Mouse (Mus musculus): ENCODE results near the gene Zcwpw1. TPM values are rescaled to one million over a fixed set of nuclear protein-coding genes. Genes with fewer than 3 reads are reported as not detected.

Gene Zcwpw1
- polyA plus RNA-seq, 1 experiment, result 2.2 TPM

Other genes with a start within 250 kb of the Zcwpw1 start
- gene Actl6b, start 234.3 kb upstream of the Zcwpw1 start, polyA plus RNA-seq (2012; fragmentation: generic; extraction: Trizol), result not detected
- 1.1 TPM for gene Tfr2, start 218.0 kb upstream of the Zcwpw1 start, polyA plus RNA-seq (2012; fragmentation: generic; extraction: Trizol)
- gene Mospd3, start 186.7 kb upstream of the Zcwpw1 start, polyA plus RNA-seq (2012; fragmentation: generic; extraction: Trizol), result 30.3 TPM
- 368 TPM for gene Pcolce, start 174.0 kb upstream of the Zcwpw1 start, polyA plus RNA-seq (2012; fragmentation: generic; extraction: Trizol)
- 0.72 TPM for gene Fbxo24, start 158.8 kb upstream of the Zcwpw1 start, polyA plus RNA-seq (2012; fragmentation: generic; extraction: Trizol)
- gene Lrch4, start 158.7 kb upstream of the Zcwpw1 start, polyA plus RNA-seq (2012; fragmentation: generic; extraction: Trizol), result 29.1 TPM
- 3.3 TPM for gene Gm20605, start 158.6 kb upstream of the Zcwpw1 start, polyA plus RNA-seq (2012; fragmentation: generic; extraction: Trizol)
- 4.6 TPM for gene Sap25, start 146.5 kb upstream of the Zcwpw1 start, polyA plus RNA-seq (2012; fragmentation: generic; extraction: Trizol)
- gene Irs3, start 142.1 kb upstream of the Zcwpw1 start, polyA plus RNA-seq (2012; fragmentation: generic; extraction: Trizol), result 0.04 TPM
- gene Agfg2, start 103.1 kb upstream of the Zcwpw1 start, polyA plus RNA-seq (2012; fragmentation: generic; extraction: Trizol), result 8.7 TPM
- gene Nyap1, start 46.2 kb upstream of the Zcwpw1 start, polyA plus RNA-seq (2012; fragmentation: generic; extraction: Trizol), result 2.7 TPM
- gene Tsc22d4, start 42.1 kb upstream of the Zcwpw1 start, polyA plus RNA-seq (2012; fragmentation: generic; extraction: Trizol), result 48.1 TPM
- gene Ppp1r35, start 8.9 kb upstream of the Zcwpw1 start, polyA plus RNA-seq (2012; fragmentation: generic; extraction: Trizol), result 40.4 TPM
- 34.4 TPM for gene Mepce, start 143 bp upstream of the Zcwpw1 start, polyA plus RNA-seq (2012; fragmentation: generic; extraction: Trizol)
- 0.05 TPM for gene Pilra, start 48.5 kb downstream of the Zcwpw1 start, polyA plus RNA-seq (2012; fragmentation: generic; extraction: Trizol)
- gene Pilrb1, start 70.3 kb downstream of the Zcwpw1 start, polyA plus RNA-seq (2012; fragmentation: generic; extraction: Trizol), result not detected
- not detected for gene Pilrb2, start 84.0 kb downstream of the Zcwpw1 start, polyA plus RNA-seq (2012; fragmentation: generic; extraction: Trizol)
- gene Cyp3a13, start 133.8 kb downstream of the Zcwpw1 start, polyA plus RNA-seq (2012; fragmentation: generic; extraction: Trizol), result 0.01 TPM
- not detected for gene Gjc3, start 175.3 kb downstream of the Zcwpw1 start, polyA plus RNA-seq (2012; fragmentation: generic; extraction: Trizol)
- not detected for gene Azgp1, start 193.7 kb downstream of the Zcwpw1 start, polyA plus RNA-seq (2012; fragmentation: generic; extraction: Trizol)
- not detected for gene Smok3a, start 233.5 kb downstream of the Zcwpw1 start, polyA plus RNA-seq (2012; fragmentation: generic; extraction: Trizol)
- not detected for gene Smok3b, start 233.6 kb downstream of the Zcwpw1 start, polyA plus RNA-seq (2012; fragmentation: generic; extraction: Trizol)